Comparison of ENCODE assay signal across 20 mouse cellular contexts in the genomic region with DNA sequence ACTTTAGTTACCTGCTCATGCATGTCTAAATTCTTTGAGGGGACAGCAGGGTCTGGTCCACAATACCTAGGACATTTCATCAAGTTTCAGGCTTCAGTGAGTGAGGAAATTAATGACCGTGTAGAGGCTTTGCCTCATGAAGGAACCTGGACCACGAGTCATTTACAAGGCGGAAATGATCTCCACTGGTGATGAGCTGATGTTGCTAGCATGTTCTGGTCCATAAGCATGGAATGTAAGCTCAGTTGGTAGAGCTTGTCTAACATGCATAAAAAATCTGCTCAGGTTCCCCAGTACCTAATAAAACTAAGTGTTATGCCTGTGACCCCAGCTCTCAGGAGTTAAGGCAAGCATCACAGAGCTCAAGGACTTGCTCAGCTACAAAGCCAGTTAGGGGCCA. TPM values are rescaled to one million over a fixed set of nuclear protein-coding genes. Genes with fewer than 3 reads are reported as not detected.
DNase-seq lines count a peak whose midpoint lies in the region; ATAC-seq and TF ChIP-seq lines count a peak whose summit lies in the region.
"Had no signal": no experiment of that assay in that cellular context is flagged by ENCODE, and none has a peak within 500 bp of the region (broad histone marks: within the 10 kb centered on the region; RNA-seq: fewer than 3 reads in every experiment).

No protein-coding gene starts in this region.

- peak; percentile 90 for ATAC-seq in kidney, embryonic 16.5 days (ENCODE audit: low FRiP score, low TSS enrichment)
- peak; percentile 67 for ATAC-seq in Patski
- ATAC-seq: activated CD4-positive, CD25-positive, alpha-beta regulatory T cell, adult 4 months; forebrain, embryonic 13.5 days; forebrain, embryonic 16.5 days had no signal

- DNase-seq in heart, adult 11 months: peak; percentile 42
- DNase-seq in heart, embryonic 10.5 days (ENCODE audit: low spot score): no peak
- DNase-seq in kidney, adult 8-10 months: no peak
- DNase-seq in layer of hippocampus, adult 2 months (ENCODE audit: low spot score in 2 of 2): no peak
- no peak for DNase-seq in layer of hippocampus, adult 9-10 months (ENCODE audit: low spot score)
- DNase-seq in Patski (ENCODE audit: low read depth, low spot score): peak; percentile 22
- DNase-seq: adrenal gland, postnatal 10 days; adrenal gland, postnatal 36 days; B cell, adult 2 months had no signal

- H3K27me3 ChIP-seq in heart, embryonic 10.5 days (ENCODE audit: insufficient read depth, poor library complexity, severe bottlenecking): no peaks in the 10 kb centered on the region
- H3K27me3 ChIP-seq in kidney, embryonic 16.5 days (ENCODE audit: insufficient read depth, low read length): no peaks in the 10 kb centered on the region
- H3K27me3 ChIP-seq in Patski: no peaks in the 10 kb centered on the region
- H3K27me3 ChIP-seq: CH12.LX; forebrain, embryonic 13.5 days; hindbrain, embryonic 12.5 days; hindbrain, embryonic 15.5 days had no signal

- 84% methylated on average over 3 of the region's 3 CpGs for WGBS in heart, embryonic 10.5 days
- 35% methylated on average over 3 of the region's 3 CpGs for WGBS in kidney, embryonic 16.5 days

- H3K4me3 ChIP-seq in heart, embryonic 10.5 days: no peak overlapping the region
- no peak overlapping the region for H3K4me3 ChIP-seq in kidney, embryonic 16.5 days (ENCODE audit: low read length)
- no peak overlapping the region for H3K4me3 ChIP-seq in layer of hippocampus, adult 2 months
- H3K4me3 ChIP-seq: forebrain, embryonic 10.5 days; forebrain, embryonic 13.5 days; heart, adult 2 months; hindbrain, embryonic 12.5 days; hindbrain, embryonic 15.5 days had no signal

- CTCF ChIA-PET in Patski (lab: Charles Lee): interaction anchor here (0.9 to 1.5 kb wide), 3 partner anchors 11 to 20 kb away, joined by 3 to 4 read pairs (median 3); no protein-coding TSS in a partner anchor

- no peaks in the 10 kb centered on the region for H3K9me3 ChIP-seq in heart, embryonic 10.5 days
- no peaks in the 10 kb centered on the region for H3K9me3 ChIP-seq in kidney, embryonic 16.5 days (ENCODE audit: low read length)
- H3K9me3 ChIP-seq: forebrain, embryonic 10.5 days; forebrain, embryonic 13.5 days; G1E; hindbrain, embryonic 12.5 days; hindbrain, embryonic 15.5 days had no signal

- no peak overlapping the region for H3K27ac ChIP-seq in heart, embryonic 10.5 days
- peak overlapping the region; percentile 70 for H3K27ac ChIP-seq in kidney, embryonic 16.5 days (ENCODE audit: low read length)
- peak overlapping the region; percentile 20; the same call in 1 of the 2 replicates for H3K27ac ChIP-seq in layer of hippocampus, adult 2 months
- H3K27ac ChIP-seq: forebrain, embryonic 10.5 days; forebrain, embryonic 13.5 days; heart, adult 2 months; hindbrain, embryonic 12.5 days; hindbrain, embryonic 15.5 days had no signal

- no peaks in the 10 kb centered on the region for H3K36me3 ChIP-seq in heart, embryonic 10.5 days
- no peaks in the 10 kb centered on the region for H3K36me3 ChIP-seq in kidney, embryonic 16.5 days (ENCODE audit: insufficient read depth, low read length)
- H3K36me3 ChIP-seq: G1E; hindbrain, embryonic 12.5 days; hindbrain, embryonic 15.5 days had no signal

- H3K4me2 ChIP-seq in kidney, embryonic 16.5 days (replicated peaks; ENCODE audit: low read depth, low read length): no peak overlapping the region
- H3K4me2 ChIP-seq: forebrain, embryonic 13.5 days; heart, embryonic 11.5 days; hindbrain, embryonic 12.5 days; hindbrain, embryonic 15.5 days had no signal

- H3K4me1 ChIP-seq in heart, embryonic 10.5 days: peaks cover 2% of the 10 kb centered on the region; the same call in 1 of the 2 replicates
- peaks cover 15% of the 10 kb centered on the region for H3K4me1 ChIP-seq in kidney, embryonic 16.5 days (ENCODE audit: insufficient read depth, low read length)

- POLR2A ChIA-PET in Patski (lab: Charles Lee): no interaction called here

- in situ Hi-C loops in Patski (cut with MboI; ENCODE audit: low pct_unique_long_range_greater_than_20kb): no loop called here

- H3K9ac ChIP-seq in kidney, embryonic 16.5 days (replicated peaks; ENCODE audit: low read length): no peak overlapping the region
- H3K9ac ChIP-seq: forebrain, embryonic 13.5 days; hindbrain, embryonic 12.5 days; hindbrain, embryonic 15.5 days had no signal

- TF ChIP-seq CTCF in layer of hippocampus, adult 2 months (conservative IDR thresholded peaks at IDR 0.05): no peak
- no peak for TF ChIP-seq CTCF in Patski (IDR thresholded peaks at IDR 0.05)

RNA-seq across cellular contexts. Expression of a gene that starts 4.3 kb away (rescaled TPM):
- polyA plus RNA-seq in heart, embryonic 10.5 days (2016; fragmentation: Nextera tagmentation; extraction: Ambion mirVana): 4.5 and 6.7 TPM in 2 replicates
- polyA plus RNA-seq in kidney, embryonic 16.5 days (2015; fragmentation: Nextera tagmentation; extraction: Ambion mirVana): 6.8 and 7.8 TPM in 2 replicates
- total RNA-seq in layer of hippocampus, adult 2 months (2021): 1 to 10 TPM; 7.5 to 7.8 TPM
- polyA plus RNA-seq in Patski (2021): not detected
- total RNA-seq: G1E had no signal
- polyA plus RNA-seq: activated CD4-positive, CD25-positive, alpha-beta regulatory T cell, adult 4 months; G1E had no signal

RNA-seq across cellular contexts. Expression of a gene that starts 30.5 kb away (rescaled TPM):
- polyA plus RNA-seq in heart, embryonic 10.5 days (2016; fragmentation: Nextera tagmentation; extraction: Ambion mirVana): 24.4 and 32.4 TPM in 2 replicates
- polyA plus RNA-seq in kidney, embryonic 16.5 days (2015; fragmentation: Nextera tagmentation; extraction: Ambion mirVana): 23.1 and 23.2 TPM in 2 replicates
- 10 to 100 TPM; 21.8 to 24.5 TPM for total RNA-seq in layer of hippocampus, adult 2 months (2021)
- 22.8 TPM for polyA plus RNA-seq in Patski (2021)

Comparison
In these comparisons a context has a peak if more than half of its experiments do, and no peak if none do; other contexts are left out.
1. DNase-seq: peak in heart, adult 11 months (single experiment) and Patski (single experiment); none in heart, embryonic 10.5 days (single experiment), kidney, adult 8-10 months (0 of 2), layer of hippocampus, adult 2 months (0 of 2) and layer of hippocampus, adult 9-10 months (single experiment).